Mouse (Mus musculus) testis, adult 2 months (tissue): ENCODE results near the gene C1qtnf1. TPM values are rescaled to one million over a fixed set of nuclear protein-coding genes. Genes with fewer than 3 reads are reported as not detected.

Experiments used
- H3K27ac ChIP-seq: fragments of 200-500 bp; 2 replicates; pipeline ENCODE4 v1.5.1; 2012; ENCODE audit warnings: low read depth, low read length; ENCODE audit not compliant: control insufficient read depth, insufficient read depth
- H3K27me3 ChIP-seq: fragments of 200-500 bp; 2 replicates; pipeline ENCODE4 v1.6.1; 2012; ENCODE audit warnings: mild to moderate bottlenecking, low read length, moderate library complexity; ENCODE audit not compliant: control insufficient read depth, insufficient read depth
- H3K36me3 ChIP-seq: fragments of 200-500 bp; 2 replicates; pipeline ENCODE4 v1.6.1; 2012; ENCODE audit warnings: mild to moderate bottlenecking, low read length; ENCODE audit not compliant: control insufficient read depth, insufficient read depth
- H3K4me1 ChIP-seq: fragments of 200-500 bp; 2 replicates; pipeline ENCODE4 v1.6.1; 2012; ENCODE audit warnings: low read length; ENCODE audit not compliant: control insufficient read depth, insufficient read depth
- H3K4me3 ChIP-seq: fragments of 200-500 bp; 2 replicates; pipeline ENCODE4 v1.5.1; 2012; ENCODE audit warnings: low read depth, mild to moderate bottlenecking, low read length, moderate library complexity, mixed read lengths; ENCODE audit not compliant: control insufficient read depth
- CTCF ChIP-seq: fragments of 200-500 bp; IDR thresholded peaks from 2 replicates; pipeline ENCODE4 v1.5.1; 2012; ENCODE audit warnings: low read depth, mild to moderate bottlenecking, inconsistent platforms, low read length, moderate library complexity; ENCODE audit not compliant: control insufficient read depth, insufficient read depth, insufficient replicate concordance
- POLR2A ChIP-seq: fragments of 200-500 bp; IDR thresholded peaks from 2 replicates; pipeline ENCODE4 v1.6.1; 2012; ENCODE audit warnings: low read depth, mild to moderate bottlenecking, inconsistent platforms, low read length, moderate library complexity; ENCODE audit not compliant: control insufficient read depth
- polyA plus RNA-seq: library from polyadenylated mRNA; depleted of rRNA; stranded (reverse); fragments of >200 nt; gene quantifications from 2 replicates; pipeline ENCODE4 v1.2.3, GENCODE M21; 2012

Gene C1qtnf1
- polyA plus RNA-seq, 1 experiment = 2.5 TPM

DNA sequence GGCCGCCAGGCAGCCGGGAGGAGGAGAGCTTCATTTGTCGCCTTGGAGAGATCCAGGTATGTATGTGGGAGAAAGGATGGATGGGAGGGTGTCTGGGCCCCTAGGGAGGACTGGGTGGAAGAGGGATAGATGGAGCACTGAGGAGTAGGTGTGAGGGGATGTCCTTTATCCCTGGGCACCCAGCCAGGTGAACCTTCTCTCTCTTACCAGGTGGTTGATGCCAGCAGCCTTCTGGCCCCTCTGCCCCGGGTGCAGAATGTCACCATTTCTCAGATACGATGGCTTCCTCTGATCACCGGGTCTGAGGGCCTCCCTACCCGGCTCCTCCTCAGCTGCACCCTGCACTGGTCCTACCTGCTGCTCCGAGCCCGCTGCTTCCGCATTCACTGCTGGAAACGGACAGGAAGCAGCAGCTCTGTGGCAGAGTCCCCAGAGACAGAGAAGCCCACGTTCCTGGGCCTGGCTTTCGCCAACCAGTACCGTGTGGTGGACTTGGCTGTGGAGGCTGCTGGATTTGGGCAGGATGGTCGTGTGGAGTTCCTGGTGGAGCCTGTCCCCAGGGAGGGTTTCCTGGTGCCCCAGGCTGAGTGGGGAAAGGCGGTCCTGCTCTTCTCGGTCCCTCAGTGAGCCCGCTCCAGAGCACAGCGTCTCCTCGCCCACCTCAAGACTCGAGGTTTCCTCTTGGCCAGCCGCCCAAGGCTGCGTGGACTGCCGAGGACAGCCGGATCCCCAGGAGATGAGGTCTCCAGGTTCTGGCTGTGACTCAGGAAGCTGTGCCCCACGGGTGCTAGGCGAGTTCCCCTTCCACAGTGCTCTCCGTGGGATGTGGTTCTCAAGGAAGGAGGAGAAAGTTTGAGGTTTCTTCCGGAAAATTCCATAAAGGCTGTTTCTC lies 59.1 kb downstream of the C1qtnf1 start:
- Histone ChIP-seq H3K4me3 (no peak overlapping the region), H3K4me1 (peaks cover 7% of the 10 kb centered on the region), H3K27me3 (peaks cover 3% of the 10 kb centered on the region; the same call in 1 of the 2 replicates), H3K36me3 (no peaks in the 10 kb centered on the region), H3K27ac (no peak overlapping the region)
- TF ChIP-seq POLR2A (no peak), CTCF (no peak)

- TF ChIP-seq CTCF (peak; percentile 6; the same call in 1 of the 2 replicates), POLR2A (no peak)
- Histone ChIP-seq H3K27me3 (peaks cover 3% of the 10 kb centered on the region; the same call in 1 of the 2 replicates), H3K4me1 (peaks cover 7% of the 10 kb centered on the region), H3K27ac (no peak overlapping the region), H3K4me3 (no peak overlapping the region), H3K36me3 (no peaks in the 10 kb centered on the region)
These were observed 60.3 kb downstream of the C1qtnf1 start for GRCm38 (mm10) chr11:118488191-118488906.

DNA sequence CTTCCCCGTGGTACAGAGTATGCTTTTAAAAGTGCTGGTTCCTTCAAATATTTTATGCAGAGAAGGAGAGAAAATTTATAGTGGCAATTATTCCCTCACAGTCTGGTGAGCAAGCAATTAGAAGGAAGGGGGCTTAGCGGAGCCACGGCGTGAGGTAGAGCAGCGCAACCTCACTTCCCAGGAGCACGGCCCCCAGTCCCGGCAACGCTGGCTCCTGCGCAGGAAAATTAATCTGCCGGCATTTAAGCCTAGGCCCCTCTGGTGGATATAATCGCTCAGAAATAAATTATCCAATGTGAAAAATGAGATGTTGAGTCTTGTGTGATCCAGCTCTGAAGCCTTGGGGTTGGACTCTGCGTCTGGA lies 60.9 kb downstream of the C1qtnf1 start:
- Histone ChIP-seq H3K27me3 (peaks cover 3% of the 10 kb centered on the region; the same call in 1 of the 2 replicates), H3K36me3 (no peaks in the 10 kb centered on the region), H3K27ac (no peak overlapping the region), H3K4me1 (peaks cover 7% of the 10 kb centered on the region), H3K4me3 (no peak overlapping the region)
- TF ChIP-seq CTCF (no peak), POLR2A (no peak)

- peaks cover 12% of the 10 kb centered on the region for H3K4me1 ChIP-seq
- H3K36me3 ChIP-seq = no peaks in the 10 kb centered on the region
- no peak overlapping the region for H3K27ac ChIP-seq
- peak overlapping the region; percentile 30 for H3K4me3 ChIP-seq
- TF ChIP-seq CTCF = peak; percentile 75; the same call in 1 of the 2 replicates
- no peak for TF ChIP-seq POLR2A
- peaks cover 3% of the 10 kb centered on the region; the same call in 1 of the 2 replicates for H3K27me3 ChIP-seq
These were observed 62.7 kb downstream of the C1qtnf1 start for GRCm38 (mm10) chr11:118490566-118491218.

- no peak overlapping the region for H3K27ac ChIP-seq
- H3K4me1 ChIP-seq = peaks cover 12% of the 10 kb centered on the region
- no peaks in the 10 kb centered on the region for H3K36me3 ChIP-seq
- no peak overlapping the region for H3K4me3 ChIP-seq
- TF ChIP-seq POLR2A (no peak), CTCF (no peak)
- peaks cover 3% of the 10 kb centered on the region; the same call in 1 of the 2 replicates for H3K27me3 ChIP-seq
These were observed 63.2 kb downstream of the C1qtnf1 start for GRCm38 (mm10) chr11:118491230-118491629.

DNA sequence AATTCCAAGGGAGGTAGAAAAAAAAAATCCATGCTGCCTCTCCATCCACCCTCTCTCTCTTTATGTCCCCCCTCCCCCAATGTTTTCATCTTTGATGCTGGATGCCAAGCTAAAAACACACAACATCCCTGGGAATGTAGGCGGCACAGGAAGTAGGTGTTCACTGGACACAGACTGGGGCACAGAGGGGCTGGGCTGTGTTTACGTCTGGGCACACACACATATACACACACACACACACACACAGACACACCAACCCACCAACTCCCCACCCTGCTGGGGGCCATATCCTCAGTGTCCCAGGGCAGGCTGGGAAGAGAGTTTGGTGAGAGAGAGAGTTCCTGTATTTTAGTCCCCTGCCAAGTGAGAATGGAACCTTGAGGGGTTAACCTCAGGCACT lies 65.5 kb downstream of the C1qtnf1 start:
- TF ChIP-seq POLR2A = no peak
- TF ChIP-seq CTCF = no peak
- Histone ChIP-seq H3K4me1 (peaks cover 12% of the 10 kb centered on the region), H3K27me3 (peaks cover 3% of the 10 kb centered on the region; the same call in 1 of the 2 replicates), H3K4me3 (no peak overlapping the region), H3K27ac (no peak overlapping the region), H3K36me3 (no peaks in the 10 kb centered on the region)

DNA sequence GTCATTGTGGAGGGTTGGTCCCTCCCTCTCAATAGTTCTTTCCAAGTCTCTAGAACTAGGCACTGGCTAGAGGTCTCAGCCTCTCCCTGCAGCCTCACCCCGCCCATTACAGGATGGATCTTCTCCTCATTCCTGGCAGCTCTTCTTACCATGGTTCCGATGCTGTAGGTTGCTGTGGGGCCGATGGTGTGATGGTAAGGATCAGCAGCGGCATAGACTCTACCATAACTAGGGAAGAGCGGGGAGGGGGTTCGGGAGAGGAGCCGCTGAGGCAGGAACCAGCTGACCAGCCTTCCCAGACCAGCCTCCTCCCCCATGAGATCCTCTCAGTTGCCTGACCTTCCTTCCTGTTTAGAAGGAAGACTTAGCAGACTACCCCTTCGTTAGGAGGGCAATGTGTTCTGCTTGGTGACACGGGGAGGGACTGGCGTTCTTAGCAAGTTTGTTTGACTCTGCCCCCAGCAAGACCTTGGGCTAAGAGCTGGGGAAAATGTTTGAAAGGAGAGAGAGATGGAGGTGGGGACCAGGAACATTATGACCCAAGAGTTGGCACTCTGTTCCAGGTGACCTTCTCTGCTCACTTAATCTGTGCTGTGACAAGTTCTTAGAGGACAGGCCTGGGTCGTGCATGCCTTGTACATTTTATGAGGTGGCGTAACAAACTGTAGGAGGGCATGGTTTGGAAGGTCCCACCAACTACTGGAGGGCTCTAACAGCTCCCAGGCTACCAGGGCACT lies 66.2 kb downstream of the C1qtnf1 start:
- peaks cover 3% of the 10 kb centered on the region; the same call in 1 of the 2 replicates for H3K27me3 ChIP-seq
- no peak for TF ChIP-seq CTCF
- no peak for TF ChIP-seq POLR2A
- H3K4me1 ChIP-seq = peaks cover 12% of the 10 kb centered on the region
- no peak overlapping the region for H3K4me3 ChIP-seq
- no peak overlapping the region for H3K27ac ChIP-seq
- H3K36me3 ChIP-seq = no peaks in the 10 kb centered on the region
